Mouse (Mus musculus): ENCODE measurements around the gene Rab23. TPM values are rescaled to one million over a fixed set of nuclear protein-coding genes. Genes with fewer than 3 reads are reported as not detected.

Rab23 gene
- polyA plus RNA-seq, 1 experiment: 6.8 TPM

GRCm38 (mm10) chr1:33754965-33755735 is 35.5 kb downstream of the Rab23 start:
- 71% methylated on average over 21 of the region's 21 CpGs for WGBS
- H3K27ac ChIP-seq (ENCODE audit: control insufficient read depth, insufficient read depth, low read depth, low read length, poor library complexity): peak overlapping the region; percentile 50
- H3K4me1 ChIP-seq (ENCODE audit: control insufficient read depth, insufficient read depth, low read length): peaks cover 2% of the 10 kb centered on the region; the same call in 1 of the 2 replicates
- TF ChIP-seq CTCF (IDR thresholded peaks at IDR 0.05; ENCODE audit: control insufficient read depth, insufficient read depth, low read length): no peak
- H3K4me3 ChIP-seq (replicated peaks; ENCODE audit: control insufficient read depth, low read depth, low read length): no peak overlapping the region

- WGBS: 63% methylated on average over 7 of the region's 7 CpGs
- H3K27ac ChIP-seq (ENCODE audit: control insufficient read depth, insufficient read depth, low read depth, low read length, poor library complexity): no peak overlapping the region
- H3K4me3 ChIP-seq (replicated peaks; ENCODE audit: control insufficient read depth, low read depth, low read length): no peak overlapping the region
- TF ChIP-seq CTCF (IDR thresholded peaks at IDR 0.05; ENCODE audit: control insufficient read depth, insufficient read depth, low read length) (no peak), POLR2A (IDR thresholded peaks at IDR 0.05; ENCODE audit: borderline replicate concordance, control insufficient read depth, low read depth, low read length) (no peak)
- H3K4me1 ChIP-seq (ENCODE audit: control insufficient read depth, insufficient read depth, low read length): peaks cover 2% of the 10 kb centered on the region; the same call in 1 of the 2 replicates
Observed at GRCm38 (mm10) chr1:33755799-33756198, 36.1 kb downstream of the Rab23 start.

- Histone ChIP-seq H3K27ac (ENCODE audit: control insufficient read depth, insufficient read depth, low read depth, low read length, poor library complexity) (peak overlapping the region; percentile 41), H3K4me1 (ENCODE audit: control insufficient read depth, insufficient read depth, low read length) (peaks cover 2% of the 10 kb centered on the region; the same call in 1 of the 2 replicates), H3K4me3 (replicated peaks; ENCODE audit: control insufficient read depth, low read depth, low read length) (peak overlapping the region; percentile 56)
- WGBS: 18% methylated on average over 18 of the region's 18 CpGs
- TF ChIP-seq POLR2A (IDR thresholded peaks at IDR 0.05; ENCODE audit: borderline replicate concordance, control insufficient read depth, low read depth, low read length) (no peak), CTCF (IDR thresholded peaks at IDR 0.05; ENCODE audit: control insufficient read depth, insufficient read depth, low read length) (no peak)
Observed at GRCm38 (mm10) chr1:33756258-33757032, 36.8 kb downstream of the Rab23 start.

GRCm38 (mm10) chr1:33757033-33757413 is 37.3 kb downstream of the Rab23 start:
- Histone ChIP-seq H3K4me1 (ENCODE audit: control insufficient read depth, insufficient read depth, low read length) (peaks cover 2% of the 10 kb centered on the region; the same call in 1 of the 2 replicates), H3K27ac (ENCODE audit: control insufficient read depth, insufficient read depth, low read depth, low read length, poor library complexity) (peak overlapping the region; percentile 31), H3K4me3 (replicated peaks; ENCODE audit: control insufficient read depth, low read depth, low read length) (peak overlapping the region; percentile 56)
- WGBS: 1% methylated on average over 14 of the region's 14 CpGs
- no peak for TF ChIP-seq POLR2A (IDR thresholded peaks at IDR 0.05; ENCODE audit: borderline replicate concordance, control insufficient read depth, low read depth, low read length)
- TF ChIP-seq CTCF (IDR thresholded peaks at IDR 0.05; ENCODE audit: control insufficient read depth, insufficient read depth, low read length): no peak

GRCm38 (mm10) chr1:33757491-33758041 is 37.9 kb downstream of the Rab23 start, which contains the start of gene Bag2:
Gene Bag2, minus strand, starts transcription at chr1:33757795.
- H3K27ac ChIP-seq (ENCODE audit: control insufficient read depth, insufficient read depth, low read depth, low read length, poor library complexity): peak within 1 kb of the TSS; percentile 41
- 1% methylated on average over 54 of the region's 61 CpGs for WGBS
- H3K4me3 ChIP-seq (replicated peaks; ENCODE audit: control insufficient read depth, low read depth, low read length): peak within 1 kb of the TSS; percentile 56
- TF ChIP-seq POLR2A (IDR thresholded peaks at IDR 0.05; ENCODE audit: borderline replicate concordance, control insufficient read depth, low read depth, low read length): peak; percentile 40; the same call in 1 of the 2 replicates
- TF ChIP-seq CTCF (IDR thresholded peaks at IDR 0.05; ENCODE audit: control insufficient read depth, insufficient read depth, low read length): no peak
- H3K4me1 ChIP-seq (ENCODE audit: control insufficient read depth, insufficient read depth, low read length): peaks cover 2% of the 10 kb centered on the region; the same call in 1 of the 2 replicates

- Histone ChIP-seq H3K4me1 (ENCODE audit: control insufficient read depth, insufficient read depth, low read length) (peaks cover 2% of the 10 kb centered on the region; the same call in 1 of the 2 replicates), H3K4me3 (replicated peaks; ENCODE audit: control insufficient read depth, low read depth, low read length) (no peak overlapping the region), H3K27ac (ENCODE audit: control insufficient read depth, insufficient read depth, low read depth, low read length, poor library complexity) (no peak overlapping the region; the same call in 1 of the 2 replicates)
- WGBS: 30% methylated on average over 4 of the region's 4 CpGs
- TF ChIP-seq POLR2A (IDR thresholded peaks at IDR 0.05; ENCODE audit: borderline replicate concordance, control insufficient read depth, low read depth, low read length) (no peak), CTCF (IDR thresholded peaks at IDR 0.05; ENCODE audit: control insufficient read depth, insufficient read depth, low read length) (no peak)
Observed at GRCm38 (mm10) chr1:33758488-33758887, 38.8 kb downstream of the Rab23 start.

GRCm38 (mm10) chr1:33763826-33764225 is 44.1 kb downstream of the Rab23 start:
- WGBS: 87% methylated on average over 2 of the region's 2 CpGs
- H3K4me3 ChIP-seq (replicated peaks; ENCODE audit: control insufficient read depth, low read depth, low read length): no peak overlapping the region
- TF ChIP-seq POLR2A (IDR thresholded peaks at IDR 0.05; ENCODE audit: borderline replicate concordance, control insufficient read depth, low read depth, low read length) (no peak), CTCF (IDR thresholded peaks at IDR 0.05; ENCODE audit: control insufficient read depth, insufficient read depth, low read length) (no peak)
- no peaks in the 10 kb centered on the region for H3K4me1 ChIP-seq (ENCODE audit: control insufficient read depth, insufficient read depth, low read length)
- H3K27ac ChIP-seq (ENCODE audit: control insufficient read depth, insufficient read depth, low read depth, low read length, poor library complexity): no peak overlapping the region
